Mouse (Mus musculus): ENCODE data around the gene Pdzrn4. TPM values are rescaled to one million over a fixed set of nuclear protein-coding genes. Genes with fewer than 3 reads are reported as not detected.

Gene Pdzrn4
- polyA plus RNA-seq, 1 experiment, result 0.28 TPM

DNA sequence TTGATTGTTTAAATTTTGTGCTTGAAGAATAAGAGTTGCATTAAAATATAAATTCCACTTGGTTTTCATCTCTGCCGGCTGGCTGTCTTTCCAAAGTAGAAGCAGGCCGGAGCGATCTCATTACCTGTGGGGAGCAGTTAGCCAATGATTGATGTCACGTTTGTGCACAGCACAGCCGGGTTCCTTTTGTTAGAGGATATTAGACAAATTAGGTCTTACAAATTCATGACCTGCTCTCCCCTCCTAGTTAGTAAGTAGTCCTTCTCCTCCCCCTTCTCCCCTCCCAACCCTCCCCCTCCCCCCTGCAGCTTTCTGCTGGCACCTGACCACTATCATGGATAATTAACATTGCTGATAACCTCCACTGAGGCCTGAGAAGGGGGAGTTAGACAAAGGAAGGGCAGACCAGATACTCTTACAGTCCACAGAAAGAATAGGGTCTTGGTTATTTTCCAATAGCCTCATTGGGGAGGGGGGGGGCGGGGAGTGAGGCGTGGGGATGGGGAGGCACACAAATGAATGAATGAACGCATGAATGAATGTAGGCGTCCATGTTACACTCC, 103.7 kb downstream of the Pdzrn4 start:
- no peak for DNase-seq (ENCODE audit: low read depth)

- no peak for DNase-seq (ENCODE audit: low read depth)
Measured at GRCm38 (mm10) chr15:92502797-92503196, 106.1 kb downstream of the Pdzrn4 start.

DNA sequence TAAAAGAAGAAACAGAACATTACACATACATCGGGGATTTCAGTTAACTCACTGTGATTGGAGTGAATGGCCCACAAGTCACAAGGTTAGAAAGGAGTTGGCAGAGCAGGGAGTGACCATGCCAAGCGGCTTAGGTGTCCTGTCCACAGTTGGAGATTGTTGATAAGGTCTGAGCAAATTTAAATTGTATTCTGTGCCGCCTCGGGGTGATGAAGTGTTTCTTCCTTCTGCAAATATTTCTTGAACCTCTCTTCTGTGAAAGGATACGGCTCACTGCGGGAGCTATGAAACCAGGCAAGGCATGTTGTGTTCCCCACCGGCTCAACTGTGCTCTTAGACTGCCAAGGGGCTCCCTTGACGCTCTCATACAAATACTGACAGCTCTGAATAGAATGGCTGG, 112.7 kb downstream of the Pdzrn4 start:
- DNase-seq (ENCODE audit: low read depth), result no peak

GRCm38 (mm10) chr15:92515651-92516050, 119.0 kb downstream of the Pdzrn4 start:
- DNase-seq (ENCODE audit: low read depth), result no peak

GRCm38 (mm10) chr15:92520677-92521225, 124.1 kb downstream of the Pdzrn4 start:
- DNase-seq (ENCODE audit: low read depth), result no peak

DNA sequence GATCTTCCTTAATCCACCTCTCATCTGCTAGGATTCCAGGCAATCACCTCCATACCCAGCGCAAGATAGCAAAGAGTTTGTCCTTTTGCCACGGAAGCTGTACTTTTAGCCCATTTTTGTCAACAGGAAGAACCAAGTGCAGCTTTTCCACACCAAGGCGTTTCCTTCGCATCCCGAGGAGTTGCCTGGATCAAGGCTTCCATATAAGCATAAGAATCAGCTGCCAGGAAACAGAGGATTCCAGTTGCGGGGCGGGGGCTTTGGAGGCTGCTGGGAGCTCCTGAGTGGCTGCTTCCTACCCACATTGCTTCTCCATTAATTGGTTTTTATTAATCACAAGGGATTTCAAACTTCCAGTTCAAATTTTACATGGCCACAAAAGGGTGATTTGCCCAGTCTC, 125.0 kb downstream of the Pdzrn4 start:
- DNase-seq (ENCODE audit: low read depth), result no peak

DNA sequence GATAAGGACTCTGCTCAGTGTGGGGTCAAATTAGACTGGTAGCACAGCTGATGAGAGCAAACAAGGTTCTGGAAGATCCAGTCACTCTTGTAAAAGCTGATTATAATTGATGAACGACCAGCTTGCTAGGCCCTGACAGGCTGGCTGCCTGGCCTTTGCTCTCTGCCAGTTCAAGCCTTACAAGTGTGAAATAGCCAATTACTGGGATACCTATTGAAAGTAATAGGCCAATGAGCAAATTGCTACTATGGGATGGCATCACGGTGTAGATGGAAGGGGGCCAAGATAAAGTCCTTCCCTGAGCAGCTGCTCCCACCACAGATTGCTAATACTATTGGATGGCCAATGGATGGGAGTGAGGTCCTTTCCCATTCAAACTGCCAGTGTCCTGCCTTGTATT, 128.2 kb downstream of the Pdzrn4 start:
- no peak for DNase-seq (ENCODE audit: low read depth)

DNA sequence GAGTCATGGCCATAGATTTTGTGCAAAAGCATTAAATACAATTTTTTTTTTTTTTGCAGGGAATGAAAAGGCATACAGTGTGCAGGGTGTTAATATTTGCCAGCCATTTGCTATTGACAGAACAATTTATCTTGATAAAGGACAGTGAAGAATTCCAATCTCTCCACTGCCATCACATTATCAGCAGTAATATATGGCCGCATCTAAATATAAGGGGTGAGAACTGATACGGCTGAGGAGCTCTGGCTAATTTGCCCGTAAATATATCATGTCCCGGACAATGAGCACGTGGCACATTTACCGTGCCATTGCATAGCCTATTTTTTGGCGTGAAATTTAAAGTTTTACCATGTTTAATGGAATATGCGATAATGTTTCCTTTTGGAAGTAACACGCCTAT, 128.7 kb downstream of the Pdzrn4 start:
- no peak for DNase-seq (ENCODE audit: low read depth)

DNA sequence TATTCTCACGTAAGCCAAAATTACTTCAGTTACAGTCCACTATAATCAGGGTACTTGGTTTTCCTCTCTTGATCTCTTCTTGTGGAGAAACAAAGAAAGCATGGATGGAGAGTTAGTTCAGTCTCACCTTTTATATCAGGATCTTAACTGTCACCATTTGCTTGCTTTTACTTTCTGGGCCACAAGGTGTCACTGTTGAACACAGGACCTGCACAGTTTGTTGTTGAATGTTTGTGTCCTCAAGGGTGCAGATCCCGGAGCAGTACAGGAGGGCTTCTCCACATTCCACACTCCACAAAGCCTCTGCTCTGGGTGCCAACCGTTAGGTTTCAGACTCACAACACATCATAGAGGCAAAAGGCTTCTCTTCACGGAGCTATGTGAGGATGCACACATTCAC, 130.1 kb downstream of the Pdzrn4 start:
- no peak for DNase-seq (ENCODE audit: low read depth)

- DNase-seq (ENCODE audit: low read depth), result no peak
Measured at GRCm38 (mm10) chr15:92543252-92543651, 146.6 kb downstream of the Pdzrn4 start.

DNA sequence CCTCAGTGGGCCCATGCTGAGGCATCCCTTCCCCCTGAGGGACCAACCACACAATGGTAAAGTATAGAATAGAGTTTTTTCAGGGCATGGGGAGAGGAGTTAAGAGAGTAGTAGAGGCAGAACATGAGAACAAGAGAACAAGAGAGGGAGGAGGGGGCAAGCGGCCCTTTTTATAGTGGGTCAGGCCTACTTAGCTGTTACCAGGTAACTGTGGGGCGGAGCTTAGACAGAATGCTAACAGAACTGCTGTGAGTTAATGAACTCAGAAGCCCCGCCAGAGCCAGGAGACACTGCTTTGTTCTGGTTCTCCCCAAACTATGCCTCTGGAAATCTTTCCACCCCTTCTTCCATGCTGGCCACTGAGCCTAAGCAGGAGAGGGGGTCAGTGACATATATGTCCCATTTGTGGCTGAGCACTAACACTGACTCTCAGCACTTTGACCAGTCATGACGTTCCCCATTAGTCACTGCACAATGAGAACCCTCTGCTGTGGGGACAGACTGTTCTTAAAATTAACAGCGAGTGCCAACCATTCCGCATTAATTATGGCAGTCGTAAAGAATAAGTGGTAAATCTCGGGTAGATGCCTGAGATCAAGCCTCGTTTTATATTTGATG, 150.7 kb downstream of the Pdzrn4 start:
- no peak for DNase-seq (ENCODE audit: low read depth)

GRCm38 (mm10) chr15:92555012-92555574, 158.4 kb downstream of the Pdzrn4 start:
- DNase-seq (ENCODE audit: low read depth), result no peak

- DNase-seq (ENCODE audit: low read depth), result no peak
Measured at GRCm38 (mm10) chr15:92555716-92556115, 159.0 kb downstream of the Pdzrn4 start.

DNA sequence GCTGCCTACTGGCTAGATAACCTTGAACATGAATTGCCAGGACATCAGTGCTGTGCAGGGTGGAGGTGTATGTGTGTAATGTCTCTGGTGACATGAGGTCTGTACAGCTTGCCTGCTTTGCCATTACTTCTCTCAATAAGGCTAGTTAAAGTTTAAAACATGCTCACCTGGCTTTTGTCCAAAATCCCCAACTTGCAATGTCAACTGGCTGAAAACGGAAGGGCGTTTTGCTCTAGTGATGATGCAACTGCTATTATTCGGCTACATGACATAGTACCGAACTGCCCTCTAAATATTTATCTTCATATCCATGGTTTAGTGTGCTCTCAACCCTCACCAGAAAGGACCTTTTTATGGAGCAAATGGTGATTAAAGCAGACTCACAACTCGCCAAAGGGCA, 161.9 kb downstream of the Pdzrn4 start:
- no peak for DNase-seq (ENCODE audit: low read depth)

GRCm38 (mm10) chr15:92562149-92562548, 165.5 kb downstream of the Pdzrn4 start:
- DNase-seq (ENCODE audit: low read depth), result no peak

DNA sequence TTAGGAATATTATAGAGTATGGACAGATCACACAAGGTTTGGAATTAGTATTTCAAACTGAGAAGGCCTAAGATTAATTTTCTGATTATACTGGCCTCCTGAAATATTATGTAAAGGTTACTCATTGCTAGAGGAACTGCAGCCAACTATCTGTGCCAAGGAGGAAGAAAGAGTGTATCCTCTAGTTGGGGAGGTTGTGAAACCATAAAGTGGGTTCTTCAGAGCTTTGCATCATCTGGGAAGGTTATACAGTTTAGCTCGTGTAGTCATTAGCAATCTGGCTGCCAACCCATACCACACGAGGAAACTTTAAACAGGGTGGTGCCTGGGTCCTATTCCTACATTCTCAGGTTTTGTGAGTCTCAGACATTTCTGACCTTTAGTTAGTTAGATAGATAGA, 166.9 kb downstream of the Pdzrn4 start:
- no peak for DNase-seq (ENCODE audit: low read depth)

DNA sequence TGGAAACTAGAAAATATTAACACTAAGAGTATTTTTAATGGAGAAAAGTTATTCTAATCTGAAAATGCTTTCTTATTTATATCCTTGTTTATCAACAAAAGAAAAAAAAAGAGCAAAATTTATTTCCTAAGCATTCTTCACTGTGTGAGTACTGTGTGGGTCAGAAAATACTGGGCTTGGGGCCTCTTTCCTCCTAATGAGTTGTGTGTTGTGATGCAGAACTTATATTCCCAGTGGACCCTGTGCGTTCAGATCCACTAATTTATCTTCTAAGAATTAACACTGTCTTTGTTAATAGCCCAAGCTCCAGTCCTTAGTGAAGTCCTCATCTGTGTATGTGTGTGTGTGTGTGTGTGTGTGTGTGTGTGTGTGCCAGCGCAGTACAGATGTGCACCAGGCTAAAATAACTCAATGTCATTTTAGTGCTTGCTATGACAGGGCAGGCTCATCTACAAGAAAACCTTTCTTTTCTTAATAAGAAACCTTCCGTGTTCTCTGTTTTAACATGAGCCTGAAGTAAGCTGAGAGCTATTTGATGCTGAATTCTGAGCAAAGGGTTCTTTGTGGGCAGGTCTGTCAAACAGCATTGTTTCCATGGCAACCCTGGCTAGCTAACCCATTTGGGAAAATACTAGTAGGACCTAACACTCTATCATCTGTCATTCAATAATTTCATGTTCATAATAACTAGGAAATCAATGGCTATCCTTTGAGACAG, 174.0 kb downstream of the Pdzrn4 start:
- DNase-seq (ENCODE audit: low read depth), result no peak

- no peak for DNase-seq (ENCODE audit: low read depth)
Measured at GRCm38 (mm10) chr15:92571244-92571539, 174.5 kb downstream of the Pdzrn4 start.

GRCm38 (mm10) chr15:92577476-92577875, 180.8 kb downstream of the Pdzrn4 start:
- DNase-seq (ENCODE audit: low read depth), result no peak

DNA sequence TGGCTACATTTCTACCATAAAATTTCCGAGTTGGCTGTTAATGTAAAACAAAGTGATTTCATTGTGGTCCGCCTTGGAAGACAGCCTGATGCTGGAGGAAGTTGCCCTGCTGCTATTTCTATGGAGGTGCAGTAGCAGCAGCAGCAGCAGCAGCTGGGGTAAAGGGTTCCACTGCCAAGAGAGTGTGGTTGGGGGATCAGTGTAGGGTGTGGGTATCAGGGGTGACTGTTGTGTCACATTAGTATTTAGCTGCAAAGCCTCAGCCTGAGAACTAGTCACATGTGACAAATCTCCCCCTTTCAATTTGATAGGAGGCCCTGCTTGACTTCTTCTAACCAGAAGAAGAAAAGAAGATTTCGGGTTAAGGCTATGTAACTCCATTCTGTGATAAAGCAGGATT, 183.5 kb downstream of the Pdzrn4 start:
- no peak for DNase-seq (ENCODE audit: low read depth)

DNA sequence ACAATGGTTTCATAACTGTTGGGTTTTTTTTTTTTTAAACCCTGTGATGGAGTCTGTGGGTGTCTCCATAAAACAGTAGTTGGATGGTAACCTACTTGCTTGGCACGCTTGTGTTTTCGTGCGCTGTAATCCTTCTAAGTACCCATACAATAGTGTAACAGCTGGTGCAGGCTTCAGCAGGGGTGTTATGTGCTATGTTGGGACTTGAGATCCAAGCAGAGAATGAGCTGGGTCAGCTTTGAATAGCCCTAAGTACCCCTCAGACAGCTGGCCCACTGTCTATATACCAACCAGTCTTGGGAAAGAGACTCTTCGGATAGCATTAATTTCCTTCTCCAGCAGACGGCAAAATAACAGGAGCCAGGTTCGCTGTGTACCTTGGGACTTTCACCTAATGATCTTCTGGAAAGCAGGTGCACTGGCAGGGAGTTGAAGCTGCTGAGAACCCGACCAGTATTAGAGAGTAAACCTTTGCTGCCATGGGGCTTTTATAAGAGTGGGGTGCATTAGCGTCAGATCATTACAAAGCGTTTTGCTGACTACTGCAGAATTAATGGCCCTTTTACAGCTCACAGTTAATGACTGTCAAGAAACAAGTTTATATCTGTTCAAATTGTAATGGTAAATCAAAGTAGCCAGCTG, 184.2 kb downstream of the Pdzrn4 start:
- no peak for DNase-seq (ENCODE audit: low read depth)

DNA sequence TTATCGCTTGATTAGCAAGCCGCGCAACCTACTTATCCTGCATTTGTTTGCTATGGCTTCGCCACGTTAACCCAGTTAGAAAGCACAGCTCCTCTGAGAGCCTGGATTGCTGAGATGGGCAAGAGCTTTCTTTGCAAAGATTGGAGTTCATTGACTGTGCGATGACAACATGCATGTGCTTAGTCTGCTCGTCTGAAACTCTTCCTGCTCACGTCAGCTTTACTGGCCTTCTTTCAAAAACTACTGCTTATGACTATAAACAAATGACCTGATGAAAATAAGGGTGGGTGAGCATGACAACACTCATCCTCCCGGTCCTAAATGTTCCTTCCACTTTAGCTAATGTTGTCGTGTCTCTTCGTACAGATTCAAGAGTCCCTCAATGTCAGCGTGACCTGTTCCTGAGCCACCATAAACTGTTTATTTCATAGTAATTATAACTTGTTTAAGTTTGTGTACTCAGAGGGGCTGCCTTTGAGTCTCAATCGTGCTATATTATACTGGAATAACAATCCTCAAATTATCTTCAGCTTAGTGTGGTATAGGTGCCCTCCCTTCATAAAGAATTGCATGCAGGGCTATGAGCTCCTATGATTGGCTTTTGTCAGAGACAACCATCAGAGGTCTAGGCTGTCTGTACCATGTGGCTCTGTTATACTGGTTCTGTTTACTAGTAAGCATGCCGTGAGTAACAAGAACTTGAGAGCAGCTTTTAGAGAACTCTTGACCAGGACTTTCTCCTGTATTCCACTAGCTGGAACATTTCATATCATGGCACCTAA, 187.9 kb downstream of the Pdzrn4 start:
- no peak for DNase-seq (ENCODE audit: low read depth)
